Mouse (Mus musculus) midbrain, embryonic 11.5 days (tissue): Measurements from ENCODE around the gene 2310030G06Rik. TPM values are rescaled to one million over a fixed set of nuclear protein-coding genes. Genes with fewer than 3 reads are reported as not detected.
A peak's percentile ranks its signal among the peaks of the same experiment; 100 is the strongest.

Experiments used
- ATAC-seq: fragments of 200-750 bp; cut with Nextera tagmentation; 2 replicates; pipeline ENCODE4 v1.8.0; 2017; ENCODE audit warnings: moderate TSS enrichment, moderate library complexity; ENCODE audit not compliant: low FRiP score
- DNase-seq: peaks from one replicate; pipeline ENCODE4 v3.0.0; 2015; ENCODE audit warnings: low spot score; ENCODE audit errors: missing footprints
- H3K27ac ChIP-seq: fragments of 300-500 bp; sonication (generic); 2 replicates; pipeline ENCODE4 v1.5.1; 2014; ENCODE audit warnings: low read depth, low read length
- H3K27me3 ChIP-seq: fragments of 300-500 bp; sonication (generic); 2 replicates; pipeline ENCODE4 v1.6.1; 2014; ENCODE audit warnings: mild to moderate bottlenecking, low read length, moderate library complexity, mixed read lengths; ENCODE audit not compliant: control insufficient read depth, insufficient read depth
- H3K36me3 ChIP-seq: fragments of 300-500 bp; sonication (generic); 2 replicates; pipeline ENCODE4 v1.6.1; 2014; ENCODE audit warnings: mild to moderate bottlenecking, low read length, moderate library complexity, mixed read lengths; ENCODE audit not compliant: control insufficient read depth, insufficient read depth
- H3K4me1 ChIP-seq: fragments of 300-500 bp; sonication (generic); 2 replicates; pipeline ENCODE4 v1.6.1; 2014; ENCODE audit warnings: low read length; ENCODE audit not compliant: control insufficient read depth, insufficient read depth
- H3K4me2 ChIP-seq: fragments of 300-500 bp; sonication (generic); 2 replicates; pipeline ENCODE4 v1.6.1; 2014; ENCODE audit warnings: mild to moderate bottlenecking, moderate library complexity
- H3K4me3 ChIP-seq: fragments of 300-500 bp; sonication (generic); 2 replicates; pipeline ENCODE4 v1.5.1; 2014; ENCODE audit warnings: low read depth, low read length
- H3K9ac ChIP-seq: fragments of 300-500 bp; sonication (generic); 2 replicates; pipeline ENCODE4 v1.6.1; 2014; ENCODE audit warnings: low read length
- H3K9me3 ChIP-seq: fragments of 300-500 bp; sonication (generic); 2 replicates; pipeline ENCODE4 v1.6.1; 2016; ENCODE audit warnings: low read length; ENCODE audit not compliant: control insufficient read depth
- WGBS: fragments of 180-500 bp; shearing (Covaris S2); extraction: QIAGEN DNeasy Blood & Tissue Kit; methylation state at CpG from one replicate; pipeline ENCODE4 v1.1.7; 2014; 5-methylcytosine and 5-hydroxymethylcytosine counted together
- polyA plus RNA-seq: library from polyadenylated mRNA; unstranded; fragments of >200 nt; fragmentation: Nextera tagmentation; extraction: Ambion mirVana; gene quantifications from 2 replicates; pipeline ENCODE4 v1.2.1, GENCODE M21; 2014

2310030G06Rik gene
- polyA plus RNA-seq, 1 experiment from 2014 or later: 1.2 TPM

DNA sequence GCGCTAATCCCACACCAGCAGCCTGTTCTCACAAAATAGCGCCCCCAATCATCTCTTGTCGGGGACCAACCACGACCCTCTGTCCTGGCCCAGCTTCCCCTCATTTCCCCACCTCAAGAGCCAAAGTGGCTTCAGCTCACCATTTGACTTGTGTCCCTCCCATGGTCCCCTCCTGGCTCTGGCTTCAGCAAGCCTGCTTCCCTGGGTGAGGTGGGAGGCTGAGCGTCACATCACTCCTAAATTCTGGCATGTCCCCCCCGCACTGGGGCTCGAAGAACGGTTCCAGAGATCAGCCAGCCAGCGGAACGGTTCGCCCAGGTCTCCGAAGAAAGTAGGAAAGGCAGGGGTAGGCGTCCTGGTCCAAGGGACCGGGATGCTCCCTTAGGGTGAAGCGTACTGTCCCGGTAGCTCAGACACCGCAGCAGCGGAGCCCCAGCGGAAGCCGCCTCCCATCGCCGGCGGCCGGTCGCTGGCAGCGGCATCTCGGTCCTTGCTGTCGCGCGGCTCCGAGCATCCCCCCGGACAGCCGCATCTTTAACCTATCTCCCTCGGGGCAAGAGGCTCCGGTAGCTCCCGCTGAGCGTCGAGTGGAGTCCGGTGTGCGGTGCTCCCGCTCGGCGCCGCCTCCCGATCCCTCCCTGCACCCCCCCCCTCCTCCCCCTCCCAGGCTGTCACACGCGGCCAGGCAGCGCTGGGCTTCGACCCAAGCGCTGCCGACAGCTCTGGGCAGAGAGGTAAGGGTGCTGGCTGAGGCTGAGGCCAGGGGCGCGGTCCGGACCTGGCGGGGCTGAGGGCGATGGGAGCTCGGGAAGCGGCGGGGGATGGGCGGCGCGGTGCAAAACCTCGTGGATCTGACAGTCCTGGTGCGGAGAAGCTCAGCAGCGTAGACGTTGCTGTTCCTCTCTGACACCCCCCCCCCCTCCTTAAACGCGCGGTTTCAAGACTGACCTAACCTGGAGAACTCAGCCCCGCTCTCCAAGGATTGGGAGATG is 47.6 kb downstream of the 2310030G06Rik start:
- no peaks in the 10 kb centered on the region; the same call in 1 of the 2 replicates for H3K27me3 ChIP-seq
- DNase-seq (peak; percentile 95), ATAC-seq (peak; percentile 75)
- peak overlapping the region; percentile 92 for H3K4me2 ChIP-seq
- no peaks in the 10 kb centered on the region for H3K36me3 ChIP-seq
- H3K4me1 ChIP-seq: peaks cover 20% of the 10 kb centered on the region
- H3K9ac ChIP-seq: peak overlapping the region; percentile 58
- H3K27ac ChIP-seq: no peak overlapping the region
- WGBS: under 1% methylated on average over 64 of the region's 70 CpGs
- no peaks in the 10 kb centered on the region for H3K9me3 ChIP-seq
- H3K4me3 ChIP-seq: peak overlapping the region; percentile 41

- Histone ChIP-seq H3K9me3 (no peaks in the 10 kb centered on the region), H3K4me3 (peak overlapping the region; percentile 41), H3K27ac (peak overlapping the region; percentile 60; the same call in 1 of the 2 replicates), H3K36me3 (no peaks in the 10 kb centered on the region), H3K9ac (peak overlapping the region; percentile 47; the same call in 1 of the 2 replicates), H3K4me2 (peak overlapping the region; percentile 92), H3K4me1 (peaks cover 26% of the 10 kb centered on the region), H3K27me3 (no peaks in the 10 kb centered on the region; the same call in 1 of the 2 replicates)
- DNase-seq (peak; percentile 93), ATAC-seq (peak; percentile 66)
- under 1% methylated on average over 12 of the region's 12 CpGs for WGBS
Observed at GRCm38 (mm10) chr9:50697706-50698041, 48.7 kb downstream of the 2310030G06Rik start.

- Histone ChIP-seq H3K36me3 (no peaks in the 10 kb centered on the region), H3K4me3 (peak overlapping the region; percentile 22), H3K9ac (peak overlapping the region; percentile 47; the same call in 1 of the 2 replicates), H3K4me2 (peak overlapping the region; percentile 92), H3K27me3 (no peaks in the 10 kb centered on the region; the same call in 1 of the 2 replicates), H3K27ac (peak overlapping the region; percentile 60), H3K4me1 (peaks cover 27% of the 10 kb centered on the region), H3K9me3 (no peaks in the 10 kb centered on the region)
- WGBS: 24% methylated on average over 12 of the region's 12 CpGs
- DNase-seq (peak; percentile 92), ATAC-seq (peak; percentile 73)
Observed at GRCm38 (mm10) chr9:50696851-50697705, 49.3 kb downstream of the 2310030G06Rik start.

- H3K4me3 ChIP-seq: no peak overlapping the region
- ATAC-seq (no peak), DNase-seq (no peak)
- no peaks in the 10 kb centered on the region; the same call in 1 of the 2 replicates for H3K27me3 ChIP-seq
- no peaks in the 10 kb centered on the region for H3K9me3 ChIP-seq
- no peak overlapping the region for H3K27ac ChIP-seq
- peaks cover 27% of the 10 kb centered on the region for H3K4me1 ChIP-seq
- H3K36me3 ChIP-seq: no peaks in the 10 kb centered on the region
- no peak overlapping the region for H3K9ac ChIP-seq
- WGBS: 85% methylated on average over 6 of the region's 6 CpGs
- no peak overlapping the region for H3K4me2 ChIP-seq
Observed at GRCm38 (mm10) chr9:50695153-50695552, 51.2 kb downstream of the 2310030G06Rik start.

DNA sequence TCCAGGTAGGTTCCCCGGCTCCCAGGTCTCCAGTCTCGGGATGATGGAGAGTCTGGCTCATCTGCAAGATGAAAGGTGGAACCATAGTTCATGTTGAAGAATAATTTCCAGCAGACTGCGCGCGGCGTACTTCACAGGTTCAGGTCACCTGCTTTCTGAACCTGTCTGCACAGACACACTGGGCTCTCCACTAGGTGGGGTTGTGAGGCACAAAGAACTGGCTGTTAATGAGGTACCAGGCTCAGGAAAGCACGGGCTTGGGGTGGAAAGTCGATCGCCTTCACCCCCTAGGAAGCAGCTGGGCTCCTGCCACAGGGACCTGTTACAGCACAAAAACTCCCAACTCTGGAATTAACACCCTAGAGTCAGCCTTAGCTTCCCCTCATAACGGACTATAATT is 52.7 kb downstream of the 2310030G06Rik start:
- DNase-seq: peak; percentile 89
- Histone ChIP-seq H3K4me1 (peaks cover 27% of the 10 kb centered on the region), H3K4me3 (no peak overlapping the region), H3K9ac (no peak overlapping the region), H3K36me3 (no peaks in the 10 kb centered on the region), H3K27me3 (no peaks in the 10 kb centered on the region), H3K4me2 (no peak overlapping the region), H3K27ac (no peak overlapping the region), H3K9me3 (no peaks in the 10 kb centered on the region)
- WGBS: 19% methylated on average over 10 of the region's 10 CpGs
- ATAC-seq: no peak

DNA sequence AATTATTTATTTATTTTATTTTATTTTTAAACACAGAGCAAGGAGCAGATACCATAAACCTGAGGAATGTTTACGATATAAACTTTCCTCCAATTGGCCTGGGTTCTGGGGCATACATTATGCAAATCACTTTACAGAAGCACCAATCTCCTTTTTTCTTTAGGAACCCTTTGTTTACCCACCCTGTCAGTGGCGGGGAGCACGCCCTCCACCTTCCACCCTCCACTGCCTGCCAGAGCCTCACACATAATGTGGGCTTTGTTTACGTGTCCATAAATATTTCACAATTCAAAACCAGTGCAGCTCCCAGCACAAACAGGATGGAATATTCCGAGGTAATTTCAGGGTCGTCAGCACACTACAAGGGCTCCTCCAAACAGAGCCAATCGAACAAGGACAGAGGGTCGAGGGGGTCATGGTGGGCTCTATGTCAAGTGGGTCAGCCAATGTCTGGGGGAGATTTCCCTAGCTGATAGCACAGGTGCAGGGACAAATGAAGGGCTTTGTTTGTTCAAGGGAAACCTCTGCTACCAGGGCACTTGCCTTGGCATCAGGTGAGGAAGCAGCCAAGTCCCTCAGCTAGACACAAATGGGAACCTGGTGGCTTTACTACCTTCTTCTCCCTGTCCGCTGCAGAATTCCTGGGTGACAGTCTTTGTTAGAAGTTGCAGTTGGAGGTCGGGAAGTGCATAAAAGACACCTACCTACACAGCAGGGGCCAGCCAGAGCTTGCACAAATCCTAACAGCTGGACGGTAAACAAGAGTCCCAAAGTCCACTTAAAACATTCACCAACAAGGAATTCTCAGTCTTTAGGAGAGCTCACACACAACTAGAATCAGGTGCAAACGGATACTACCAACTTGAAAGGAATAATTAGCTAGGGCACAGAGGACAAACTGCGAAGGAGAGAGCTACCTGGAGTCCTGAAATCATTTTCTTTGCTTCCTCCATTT is 53.4 kb downstream of the 2310030G06Rik start:
- 19% methylated on average over 13 of the region's 13 CpGs for WGBS
- ATAC-seq (peak; percentile 62), DNase-seq (peak; percentile 87)

More for the DNA sequence above, 53.4 kb downstream of the 2310030G06Rik start:
- Histone ChIP-seq H3K4me2 (peak overlapping the region; percentile 28; the same call in 1 of the 2 replicates), H3K27me3 (no peaks in the 10 kb centered on the region), H3K4me3 (no peak overlapping the region), H3K9ac (no peak overlapping the region), H3K36me3 (no peaks in the 10 kb centered on the region), H3K4me1 (peaks cover 21% of the 10 kb centered on the region), H3K27ac (no peak overlapping the region), H3K9me3 (no peaks in the 10 kb centered on the region)
